Mouse (Mus musculus): ENCODE results near the gene Olfr99. TPM values are rescaled to one million over a fixed set of nuclear protein-coding genes. Genes with fewer than 3 reads are reported as not detected.
"Not testable (repeated sequence)": the region's sequence is repeated elsewhere in the genome, so short reads cannot be mapped to it uniquely, and the experiment has no call there.

Gene Olfr99
- polyA plus RNA-seq, 1 experiment from 2014 or later: 0.10 TPM

DNA sequence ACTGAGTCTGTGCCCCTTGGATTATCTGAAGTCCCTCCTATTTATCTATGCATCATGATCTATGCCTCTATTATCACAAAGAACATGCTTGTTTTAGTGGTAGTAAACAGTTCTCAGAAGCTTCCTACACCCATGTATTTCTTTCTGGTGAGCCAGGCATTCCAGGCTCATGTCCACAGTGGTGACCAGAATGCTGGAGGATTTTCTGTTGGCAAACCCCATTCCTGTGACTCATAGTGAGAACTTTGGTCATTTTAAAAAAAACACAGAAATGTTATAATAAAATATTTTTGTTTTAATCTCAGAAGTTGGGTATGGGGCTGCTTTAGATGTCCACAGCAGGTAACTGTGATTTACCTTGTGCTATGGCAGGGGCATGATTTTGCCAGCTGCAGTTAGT lies 33.8 kb downstream of the Olfr99 start:
- ATAC-seq: no peak

GRCm38 (mm10) chr17:37246715-37247114 lies 36.5 kb downstream of the Olfr99 start:
- no peaks in the 10 kb centered on the region for H3K36me3 ChIP-seq
- 36% methylated on average over 5 of the region's 5 CpGs for WGBS

More for the DNA sequence above, 33.8 kb downstream of the Olfr99 start:
- Histone ChIP-seq H3K27ac (no peak overlapping the region), H3K9me3 (no peaks in the 10 kb centered on the region), H3K4me2 (replicated peaks) (no peak overlapping the region), H3K4me1 (replicated peaks) (no peaks in the 10 kb centered on the region), H3K27me3 (replicated peaks) (no peaks in the 10 kb centered on the region), H3K9ac (no peak overlapping the region), H3K4me3 (replicated peaks) (no peak overlapping the region), H3K36me3 (no peaks in the 10 kb centered on the region)

GRCm38 (mm10) chr17:37242198-37242597 lies 41.1 kb downstream of the Olfr99 start:
- no peak overlapping the region for H3K27ac ChIP-seq
- ATAC-seq: peak; percentile 62

More at GRCm38 (mm10) chr17:37246715-37247114, 36.5 kb downstream of the Olfr99 start:
- no peaks in the 10 kb centered on the region for H3K9me3 ChIP-seq
- H3K4me1 ChIP-seq (replicated peaks): no peaks in the 10 kb centered on the region
- no peak overlapping the region for H3K27ac ChIP-seq
- no peaks in the 10 kb centered on the region for H3K27me3 ChIP-seq (replicated peaks)
- H3K9ac ChIP-seq: no peak overlapping the region
- no peak overlapping the region for H3K4me3 ChIP-seq (replicated peaks)
- peak; percentile 41; the same call in 1 of the 2 replicates for ATAC-seq
- no peak overlapping the region for H3K4me2 ChIP-seq (replicated peaks)

GRCm38 (mm10) chr17:37237230-37237629 lies 46.0 kb downstream of the Olfr99 start, which contains the start of gene Olfr97:
TSS of gene Olfr97 (minus strand) at chr17:37237330.
- WGBS: 88% methylated on average over 2 of the region's 2 CpGs
- not testable (repeated sequence) for ATAC-seq

More at GRCm38 (mm10) chr17:37242198-37242597, 41.1 kb downstream of the Olfr99 start:
- Histone ChIP-seq H3K9ac (no peak overlapping the region), H3K27me3 (replicated peaks) (no peaks in the 10 kb centered on the region), H3K4me3 (replicated peaks) (no peak overlapping the region), H3K9me3 (no peaks in the 10 kb centered on the region; the same call in 1 of the 2 replicates), H3K36me3 (no peaks in the 10 kb centered on the region), H3K4me2 (replicated peaks) (no peak overlapping the region), H3K4me1 (replicated peaks) (no peaks in the 10 kb centered on the region)
- WGBS: 10% methylated on average over 3 of the region's 3 CpGs

More at GRCm38 (mm10) chr17:37237230-37237629, 46.0 kb downstream of the Olfr99 start, which contains the start of gene Olfr97:
- H3K4me1 ChIP-seq (replicated peaks); H3K27me3 ChIP-seq (replicated peaks); H3K36me3 ChIP-seq; H3K4me3 ChIP-seq (replicated peaks); H3K4me2 ChIP-seq (replicated peaks); H3K27ac ChIP-seq; H3K9ac ChIP-seq; H3K9me3 ChIP-seq: not testable (repeated sequence)

Other genes starting within 250 kb of the Olfr99 start
- 6.0 and 7.6 TPM in 2 replicates for gene Gabbr1, start 237.5 kb downstream of the Olfr99 start, polyA plus RNA-seq (2015; fragmentation: Nextera tagmentation; extraction: Ambion mirVana)
- 0.08 TPM in 1 of 2 replicates, not detected in the other for gene Olfr90, start 195.0 kb downstream of the Olfr99 start, polyA plus RNA-seq (2015; fragmentation: Nextera tagmentation; extraction: Ambion mirVana)
- not detected in 2 replicates for gene Olfr91, start 185.2 kb downstream of the Olfr99 start, polyA plus RNA-seq (2015; fragmentation: Nextera tagmentation; extraction: Ambion mirVana)
- not detected in 2 replicates for gene Olfr92, start 163.4 kb downstream of the Olfr99 start, polyA plus RNA-seq (2015; fragmentation: Nextera tagmentation; extraction: Ambion mirVana)
- gene Olfr93, start 122.0 kb downstream of the Olfr99 start, polyA plus RNA-seq (2015; fragmentation: Nextera tagmentation; extraction: Ambion mirVana): not detected in 2 replicates
- not detected in 2 replicates for gene Ubd, start 89.6 kb downstream of the Olfr99 start, polyA plus RNA-seq (2015; fragmentation: Nextera tagmentation; extraction: Ambion mirVana)
- gene Olfr94, start 82.5 kb downstream of the Olfr99 start, polyA plus RNA-seq (2015; fragmentation: Nextera tagmentation; extraction: Ambion mirVana): not detected in 2 replicates
- not detected in 2 replicates for gene Olfr95, start 70.3 kb downstream of the Olfr99 start, polyA plus RNA-seq (2015; fragmentation: Nextera tagmentation; extraction: Ambion mirVana)
- gene Olfr96, start 63.3 kb downstream of the Olfr99 start, polyA plus RNA-seq (2015; fragmentation: Nextera tagmentation; extraction: Ambion mirVana): not detected in 2 replicates
- gene Olfr97, start 46.1 kb downstream of the Olfr99 start, polyA plus RNA-seq (2015; fragmentation: Nextera tagmentation; extraction: Ambion mirVana): not detected in 2 replicates
- gene Olfr98, start 19.7 kb downstream of the Olfr99 start, polyA plus RNA-seq (2015; fragmentation: Nextera tagmentation; extraction: Ambion mirVana): not detected in 2 replicates
- gene H2-M3, start 13.2 kb downstream of the Olfr99 start, polyA plus RNA-seq (2015; fragmentation: Nextera tagmentation; extraction: Ambion mirVana): 4.8 and 4.9 TPM in 2 replicates
- gene Olfr101, start 20.9 kb upstream of the Olfr99 start, polyA plus RNA-seq (2015; fragmentation: Nextera tagmentation; extraction: Ambion mirVana): not detected in 2 replicates
- not detected in 2 replicates for gene Olfr102, start 33.6 kb upstream of the Olfr99 start, polyA plus RNA-seq (2015; fragmentation: Nextera tagmentation; extraction: Ambion mirVana)
- gene Olfr103, start 56.2 kb upstream of the Olfr99 start, polyA plus RNA-seq (2015; fragmentation: Nextera tagmentation; extraction: Ambion mirVana): not detected in 2 replicates
- gene Olfr104-ps, start 76.1 kb upstream of the Olfr99 start, polyA plus RNA-seq (2015; fragmentation: Nextera tagmentation; extraction: Ambion mirVana): not detected in 2 replicates
- gene Olfr105-ps, start 95.6 kb upstream of the Olfr99 start, polyA plus RNA-seq (2015; fragmentation: Nextera tagmentation; extraction: Ambion mirVana): not detected in 2 replicates
- not detected in 2 replicates for gene Olfr106-ps, start 106.9 kb upstream of the Olfr99 start, polyA plus RNA-seq (2015; fragmentation: Nextera tagmentation; extraction: Ambion mirVana)
- gene Olfr107, start 115.8 kb upstream of the Olfr99 start, polyA plus RNA-seq (2015; fragmentation: Nextera tagmentation; extraction: Ambion mirVana): not detected in 2 replicates
- not detected in 2 replicates for gene Olfr108, start 162.0 kb upstream of the Olfr99 start, polyA plus RNA-seq (2015; fragmentation: Nextera tagmentation; extraction: Ambion mirVana)
- not detected in 2 replicates for gene Olfr109, start 175.5 kb upstream of the Olfr99 start, polyA plus RNA-seq (2015; fragmentation: Nextera tagmentation; extraction: Ambion mirVana)
- not detected in 2 replicates for gene H2-M2, start 200.1 kb upstream of the Olfr99 start, polyA plus RNA-seq (2015; fragmentation: Nextera tagmentation; extraction: Ambion mirVana)
- not detected in 2 replicates for gene Olfr110, start 209.0 kb upstream of the Olfr99 start, polyA plus RNA-seq (2015; fragmentation: Nextera tagmentation; extraction: Ambion mirVana)
- 0.09 TPM in 1 of 2 replicates, not detected in the other for gene Olfr111, start 224.6 kb upstream of the Olfr99 start, polyA plus RNA-seq (2015; fragmentation: Nextera tagmentation; extraction: Ambion mirVana)